Comparison of ENCODE assay signal across 15 mouse cellular contexts in genomic region chr6:140456393-140457163, GRCm38 (mm10). TPM values are rescaled to one million over a fixed set of nuclear protein-coding genes. Genes with fewer than 3 reads are reported as not detected.
DNase-seq lines count a peak whose midpoint lies in the region; ATAC-seq lines count a peak whose summit lies in the region.
"Had no signal": no experiment of that assay in that cellular context is flagged by ENCODE, and none has a peak within 500 bp of the region (broad histone marks: within the 10 kb centered on the region; RNA-seq: fewer than 3 reads in every experiment).

No protein-coding gene starts in this region.

- 91% methylated on average over 15 of the region's 15 CpGs for WGBS in midbrain, embryonic 13.5 days
- WGBS in midbrain, embryonic 10.5 days, result 93% methylated on average over 15 of the region's 15 CpGs

- DNase-seq in heart, adult 11 months, result peak; percentile 83
- no peak for DNase-seq in heart, postnatal 36 days
- DNase-seq in midbrain, embryonic 10.5 days (ENCODE audit: low spot score), result no peak
- peak; percentile 46 for DNase-seq in mesoderm, embryonic 11.5 days (ENCODE audit: low read depth, low spot score)
- no peak for DNase-seq in kidney, postnatal 10 days
- DNase-seq: adrenal gland, postnatal 14 days; kidney, postnatal 36 days; thymus, postnatal 4 days had no signal

- intact Hi-C loops in heart, postnatal 36 days (cut with DNase I), result no loop called here

- H3K9me3 ChIP-seq in midbrain, embryonic 13.5 days, result no peaks in the 10 kb centered on the region
- no peaks in the 10 kb centered on the region; the same call in 1 of the 2 replicates for H3K9me3 ChIP-seq in midbrain, embryonic 10.5 days (replicated peaks)
- H3K9me3 ChIP-seq: heart, embryonic 15.5 days; limb, embryonic 12.5 days had no signal

- no peak overlapping the region for H3K27ac ChIP-seq in midbrain, embryonic 13.5 days
- no peak overlapping the region for H3K27ac ChIP-seq in midbrain, embryonic 10.5 days (replicated peaks)
- H3K27ac ChIP-seq: heart, embryonic 15.5 days; limb, embryonic 12.5 days had no signal

- peaks cover 14% of the 10 kb centered on the region for H3K36me3 ChIP-seq in midbrain, embryonic 13.5 days
- H3K36me3 ChIP-seq in midbrain, embryonic 10.5 days, result peaks cover 33% of the 10 kb centered on the region
- H3K36me3 ChIP-seq: G1E; heart, embryonic 15.5 days had no signal

- H3K4me1 ChIP-seq in midbrain, embryonic 13.5 days (replicated peaks), result peaks cover 25% of the 10 kb centered on the region
- peaks cover 13% of the 10 kb centered on the region; the same call in 1 of the 2 replicates for H3K4me1 ChIP-seq in midbrain, embryonic 10.5 days

- no peak overlapping the region for H3K4me2 ChIP-seq in midbrain, embryonic 13.5 days (replicated peaks)
- H3K4me2 ChIP-seq: heart, embryonic 15.5 days; limb, embryonic 12.5 days had no signal

- H3K9ac ChIP-seq in midbrain, embryonic 13.5 days (replicated peaks), result no peak overlapping the region
- H3K9ac ChIP-seq: heart, embryonic 15.5 days; limb, embryonic 12.5 days had no signal

- H3K4me3 ChIP-seq in midbrain, embryonic 13.5 days (replicated peaks), result no peak overlapping the region
- H3K4me3 ChIP-seq in midbrain, embryonic 10.5 days, result no peak overlapping the region
- H3K4me3 ChIP-seq: heart, embryonic 15.5 days; limb, embryonic 12.5 days had no signal

- no peaks in the 10 kb centered on the region for H3K27me3 ChIP-seq in midbrain, embryonic 13.5 days
- no peaks in the 10 kb centered on the region for H3K27me3 ChIP-seq in midbrain, embryonic 10.5 days (ENCODE audit: low read depth, poor library complexity, severe bottlenecking)
- H3K27me3 ChIP-seq: heart, embryonic 15.5 days; limb, embryonic 12.5 days had no signal

- ATAC-seq in midbrain, embryonic 13.5 days, result peak; percentile 63; the same call in 1 of the 2 replicates
- no peak for ATAC-seq in erythroblast, adult 5-6 weeks (replicated peaks; ENCODE audit: low FRiP score, poor library complexity, severe bottlenecking)
- no peak for ATAC-seq in granulocyte monocyte progenitor cell, adult 5-6 weeks (replicated peaks; ENCODE audit: poor library complexity, severe bottlenecking)
- ATAC-seq: intestine, embryonic 16.5 days had no signal

RNA-seq across cellular contexts. Expression of gene Plekha5, which starts 32.7 kb away (rescaled TPM):
- 10 to 100 TPM; 26.6 to 33.6 TPM for total RNA-seq in heart, postnatal 36 days (2021)
- 39.9 and 41.8 TPM in 2 replicates for polyA plus RNA-seq in midbrain, embryonic 13.5 days (2015; fragmentation: Nextera tagmentation; extraction: Ambion mirVana)
- polyA plus RNA-seq in midbrain, embryonic 10.5 days (2016; fragmentation: Nextera tagmentation; extraction: Ambion mirVana), result 45.9 and 50.7 TPM in 2 replicates
- not detected in 2 replicates for total RNA-seq in erythroblast, adult 5-6 weeks (2015; ENCODE audit: low replicate concordance)
- total RNA-seq in erythroblast, adult 5-6 weeks (2017; ENCODE audit: low replicate concordance), result 0.60 and 0.98 TPM in 2 replicates
- total RNA-seq in granulocyte monocyte progenitor cell, adult 5-6 weeks (2014; fragmentation: Nextera tagmentation), result 7.2 and 15.4 TPM in 2 replicates
- 5.2 and 5.5 TPM in 2 replicates for total RNA-seq in granulocyte monocyte progenitor cell, adult 5-6 weeks (2017)
- polyA plus RNA-seq: G1E had no signal

Comparison
In these comparisons a context has a peak if more than half of its experiments do, and no peak if none do; other contexts are left out.
1. DNase-seq: peak in heart, adult 11 months (single experiment) and mesoderm, embryonic 11.5 days (single experiment); none in heart, postnatal 36 days (0 of 2), midbrain, embryonic 10.5 days (single experiment) and kidney, postnatal 10 days (single experiment).